Mouse (Mus musculus) spleen, adult 2 months (tissue): ENCODE results near the gene Syne3. TPM values are rescaled to one million over a fixed set of nuclear protein-coding genes. Genes with fewer than 3 reads are reported as not detected.

Experiments used
- DNase-seq, 2 experiments: peaks; one replicate each; pipeline versions ENCODE4 v3.0.0 to v3.0.0-alpha.2; 2012 to 2021; ENCODE audit warnings: low spot score in 2 of 2, low read depth in 1 of 2
- H3K27ac ChIP-seq: fragments of 200-500 bp; 2 replicates; pipeline ENCODE4 v1.5.1; 2012; ENCODE audit warnings: low read length, inconsistent platforms; ENCODE audit not compliant: insufficient read depth
- H3K27me3 ChIP-seq: fragments of 200-500 bp; 2 replicates; pipeline ENCODE4 v1.6.1; 2012; ENCODE audit warnings: mild to moderate bottlenecking, moderate library complexity, low read length, inconsistent platforms; ENCODE audit not compliant: control insufficient read depth, insufficient read depth
- H3K36me3 ChIP-seq: fragments of 200-500 bp; 2 replicates; pipeline ENCODE4 v1.6.1; 2012; ENCODE audit warnings: mild to moderate bottlenecking, low read length, inconsistent platforms; ENCODE audit not compliant: control insufficient read depth, insufficient read depth
- H3K4me1 ChIP-seq: fragments of 200-500 bp; 2 replicates; pipeline ENCODE4 v1.6.1; 2011; ENCODE audit warnings: inconsistent platforms; ENCODE audit not compliant: control insufficient read depth, insufficient read depth, insufficient read length
- H3K4me3 ChIP-seq: fragments of 200-500 bp; 2 replicates; pipeline ENCODE4 v1.5.1; 2011; ENCODE audit warnings: mild to moderate bottlenecking, inconsistent platforms; ENCODE audit not compliant: insufficient read depth, insufficient read length; ENCODE audit errors: extremely low read depth
- CTCF ChIP-seq: fragments of 200-500 bp; IDR thresholded peaks from 2 replicates; pipeline ENCODE4 v1.5.1; 2011; ENCODE audit warnings: mild to moderate bottlenecking, inconsistent platforms; ENCODE audit not compliant: insufficient read depth, insufficient read length, insufficient replicate concordance; ENCODE audit errors: extremely low read depth
- POLR2A ChIP-seq: fragments of 200-500 bp; IDR thresholded peaks from 2 replicates; pipeline ENCODE4 v1.6.1; 2011; ENCODE audit warnings: low read depth, low read length, inconsistent platforms
- WGBS: fragments of 180-500 bp; shearing (Covaris S2); methylation state at CpG from one replicate; pipeline ENCODE4 v1.1.7; 2018; 5-methylcytosine and 5-hydroxymethylcytosine counted together
- polyA plus RNA-seq: library from polyadenylated mRNA; depleted of rRNA; stranded (reverse); fragments of >200 nt; gene quantifications from 2 replicates; pipeline ENCODE4 v1.2.3, GENCODE M21; 2012; rRNA removed

The Syne3 gene
- polyA plus RNA-seq, 1 experiment, result 5.4 TPM

- Histone ChIP-seq H3K27me3 (no peaks in the 10 kb centered on the region), H3K4me1 (no peaks in the 10 kb centered on the region), H3K4me3 (no peak overlapping the region), H3K36me3 (no peaks in the 10 kb centered on the region), H3K27ac (no peak overlapping the region)
- WGBS, result 68% methylated on average over 5 of the region's 5 CpGs
- DNase-seq, result no peak
- TF ChIP-seq CTCF, result no peak
- TF ChIP-seq POLR2A, result no peak
These were observed 127.1 kb downstream of the Syne3 start for GRCm38 (mm10) chr12:104882533-104882932.

GRCm38 (mm10) chr12:104882061-104882460 is 127.5 kb downstream of the Syne3 start:
- DNase-seq, result no peak
- 75% methylated on average over 2 of the region's 2 CpGs for WGBS
- no peaks in the 10 kb centered on the region for H3K27me3 ChIP-seq
- no peaks in the 10 kb centered on the region for H3K4me1 ChIP-seq
- H3K4me3 ChIP-seq, result no peak overlapping the region
- H3K36me3 ChIP-seq, result no peaks in the 10 kb centered on the region
- TF ChIP-seq POLR2A (no peak), CTCF (no peak)
- H3K27ac ChIP-seq, result no peak overlapping the region

DNA sequence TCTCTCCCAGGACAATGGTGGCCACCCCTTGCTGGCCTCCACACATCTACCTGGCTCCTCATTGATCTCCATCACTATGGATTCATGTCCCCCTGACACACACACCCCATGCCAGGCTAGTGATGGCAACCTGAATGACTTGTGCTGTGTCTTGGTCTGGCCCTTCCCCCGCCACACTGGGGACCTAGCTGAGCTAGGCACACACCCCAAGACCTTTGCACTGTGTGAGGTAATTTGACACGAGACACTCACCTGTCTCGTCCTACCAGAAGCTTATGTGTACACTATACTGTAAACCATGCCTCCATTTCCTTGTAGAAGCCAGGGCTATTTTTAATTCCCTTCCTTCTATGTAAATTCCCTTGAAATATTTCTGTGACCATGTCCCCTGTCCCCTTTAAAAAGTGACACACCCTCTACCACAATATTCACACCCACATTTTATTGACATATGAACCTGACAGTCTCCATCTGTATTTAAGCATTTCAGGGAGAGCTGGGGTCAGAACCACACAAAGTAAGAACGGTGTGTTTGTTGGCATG is 128.0 kb downstream of the Syne3 start:
- Histone ChIP-seq H3K27me3 (no peaks in the 10 kb centered on the region), H3K4me1 (no peaks in the 10 kb centered on the region), H3K4me3 (no peak overlapping the region), H3K36me3 (no peaks in the 10 kb centered on the region), H3K27ac (no peak overlapping the region)
- 85% methylated on average over 4 of the region's 4 CpGs for WGBS
- no peak for DNase-seq
- TF ChIP-seq CTCF (no peak), POLR2A (no peak)

GRCm38 (mm10) chr12:104880367-104880766 is 129.2 kb downstream of the Syne3 start:
- TF ChIP-seq CTCF, result no peak
- TF ChIP-seq POLR2A, result no peak

More at GRCm38 (mm10) chr12:104880367-104880766, 129.2 kb downstream of the Syne3 start:
- H3K27ac ChIP-seq, result no peak overlapping the region
- DNase-seq, result no peak
- whole genome bisulfite sequencing, result 89% methylated on average over 12 of the region's 12 CpGs
- no peaks in the 10 kb centered on the region for H3K4me1 ChIP-seq
- H3K27me3 ChIP-seq, result no peaks in the 10 kb centered on the region
- no peaks in the 10 kb centered on the region for H3K36me3 ChIP-seq
- H3K4me3 ChIP-seq, result no peak overlapping the region

Other genes starting within 250 kb of the Syne3 start
- 0.13 and 0.41 TPM in 2 replicates for gene Clmn, start 144.7 kb downstream of the Syne3 start, polyA plus RNA-seq
- gene Glrx5, start 22.9 kb upstream of the Syne3 start, polyA plus RNA-seq, result 102 and 109 TPM in 2 replicates
- not detected in 2 replicates for gene Tcl1b2, start 136.2 kb upstream of the Syne3 start, polyA plus RNA-seq
- gene Tcl1b1, start 149.9 kb upstream of the Syne3 start, polyA plus RNA-seq, result not detected in 2 replicates
- not detected in 2 replicates for gene Tcl1b5, start 166.5 kb upstream of the Syne3 start, polyA plus RNA-seq
- not detected in 2 replicates for gene Tcl1b3, start 181.2 kb upstream of the Syne3 start, polyA plus RNA-seq
- gene Tcl1b4, start 192.1 kb upstream of the Syne3 start, polyA plus RNA-seq, result not detected in 2 replicates
- not detected in 2 replicates for gene Tcl1, start 213.0 kb upstream of the Syne3 start, polyA plus RNA-seq